Mouse (Mus musculus) testis, adult 2 months (tissue): ENCODE results near the gene Fign.

Experiments used
- CTCF ChIP-seq: fragments of 200-500 bp; IDR thresholded peaks from 2 replicates; pipeline ENCODE4 v1.5.1; 2012; ENCODE audit warnings: low read depth, mild to moderate bottlenecking, inconsistent platforms, low read length, moderate library complexity; ENCODE audit not compliant: control insufficient read depth, insufficient read depth, insufficient replicate concordance
- POLR2A ChIP-seq: fragments of 200-500 bp; IDR thresholded peaks from 2 replicates; pipeline ENCODE4 v1.6.1; 2012; ENCODE audit warnings: low read depth, mild to moderate bottlenecking, inconsistent platforms, low read length, moderate library complexity; ENCODE audit not compliant: control insufficient read depth

DNA sequence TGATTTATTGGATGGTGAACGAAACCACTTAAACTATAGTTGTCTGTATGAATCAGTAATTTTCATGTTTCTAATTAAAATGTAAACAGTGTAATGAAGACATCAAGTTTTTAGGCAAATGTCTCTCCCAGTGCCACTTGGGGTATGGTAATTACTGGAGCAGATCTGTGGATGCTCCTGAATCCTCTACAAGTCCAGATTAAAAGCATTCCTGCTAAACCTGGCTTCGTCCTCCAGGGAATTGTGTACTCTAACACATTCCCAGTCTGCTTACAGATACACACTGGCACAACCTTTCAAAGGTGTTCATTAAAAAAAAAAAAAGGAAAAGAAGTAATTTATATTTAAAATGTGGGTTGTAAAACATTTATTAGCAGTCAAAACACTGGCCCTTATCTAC lies 20.0 kb downstream of the Fign start:
- no peak for TF ChIP-seq POLR2A
- no peak for TF ChIP-seq CTCF
